Mouse (Mus musculus): ENCODE data around the gene Cel.

The Cel gene

GRCm38 (mm10) chr2:28583651-28584050, 20.4 kb upstream of the Cel start, which contains the start of gene Gtf3c5:
Gtf3c5 (minus strand) TSS chr2:28583751.
- DNase-seq = no peak

- DNase-seq = peak; percentile 93
These were observed 19.6 kb upstream of the Cel start for GRCm38 (mm10) chr2:28582647-28583353.

- peak; percentile 45 for DNase-seq
These were observed 14.8 kb upstream of the Cel start for GRCm38 (mm10) chr2:28578003-28578402.

GRCm38 (mm10) chr2:28576815-28577214, 13.6 kb upstream of the Cel start:
- peak; percentile 71 for DNase-seq

GRCm38 (mm10) chr2:28575341-28575740, 12.1 kb upstream of the Cel start:
- DNase-seq = no peak

GRCm38 (mm10) chr2:28569903-28570302, 6.7 kb upstream of the Cel start:
- peak; percentile 54 for DNase-seq

GRCm38 (mm10) chr2:28566545-28566944, 3.3 kb upstream of the Cel start:
- peak; percentile 32 for DNase-seq

- DNase-seq = no peak
These were observed 1.2 kb upstream of the Cel start for GRCm38 (mm10) chr2:28564380-28564779.

GRCm38 (mm10) chr2:28563830-28564229, 627 bp upstream of the Cel start:
- no peak for DNase-seq

- no peak for DNase-seq
These were observed 5.8 kb downstream of the Cel start for GRCm38 (mm10) chr2:28557452-28557851.

- DNase-seq = no peak
These were observed 10.9 kb downstream of the Cel start for GRCm38 (mm10) chr2:28552301-28552700.

- DNase-seq = no peak
These were observed 14.0 kb downstream of the Cel start for GRCm38 (mm10) chr2:28549157-28549556.

- peak; percentile 92 for DNase-seq
These were observed 15.7 kb downstream of the Cel start for GRCm38 (mm10) chr2:28547237-28548172.

- no peak for DNase-seq
These were observed 16.6 kb downstream of the Cel start for GRCm38 (mm10) chr2:28546560-28546959.

GRCm38 (mm10) chr2:28545976-28546375, 17.2 kb downstream of the Cel start:
- DNase-seq = no peak

- no peak for DNase-seq
These were observed 19.3 kb downstream of the Cel start for GRCm38 (mm10) chr2:28543894-28544293.

- DNase-seq = no peak
These were observed 22.5 kb downstream of the Cel start for GRCm38 (mm10) chr2:28540587-28541227.

GRCm38 (mm10) chr2:28539949-28540348, 23.3 kb downstream of the Cel start:
- DNase-seq = no peak

- peak; percentile 90 for DNase-seq
These were observed 24.0 kb downstream of the Cel start for GRCm38 (mm10) chr2:28539206-28539605.

- no peak for DNase-seq
These were observed 24.4 kb downstream of the Cel start for GRCm38 (mm10) chr2:28538817-28539128.

- no peak for DNase-seq
These were observed 25.0 kb downstream of the Cel start for GRCm38 (mm10) chr2:28537995-28538816.

GRCm38 (mm10) chr2:28537634-28537920, 25.6 kb downstream of the Cel start:
- no peak for DNase-seq

All from lung, postnatal 10 days (tissue).